Mouse (Mus musculus) cerebellum, postnatal 14 days (tissue): ENCODE measurements around the gene Grap.
A peak's percentile ranks its signal among the peaks of the same experiment; 100 is the strongest.
"Not testable (repeated sequence)": the region's sequence is repeated elsewhere in the genome, so short reads cannot be mapped to it uniquely, and the experiment has no call there.

Source experiments
- DNase-seq, 2 experiments: peaks; one replicate each; pipeline ENCODE4 v3.0.0; 2021; ENCODE audit warnings: mixed read lengths in 2 of 2

The Grap gene

DNA sequence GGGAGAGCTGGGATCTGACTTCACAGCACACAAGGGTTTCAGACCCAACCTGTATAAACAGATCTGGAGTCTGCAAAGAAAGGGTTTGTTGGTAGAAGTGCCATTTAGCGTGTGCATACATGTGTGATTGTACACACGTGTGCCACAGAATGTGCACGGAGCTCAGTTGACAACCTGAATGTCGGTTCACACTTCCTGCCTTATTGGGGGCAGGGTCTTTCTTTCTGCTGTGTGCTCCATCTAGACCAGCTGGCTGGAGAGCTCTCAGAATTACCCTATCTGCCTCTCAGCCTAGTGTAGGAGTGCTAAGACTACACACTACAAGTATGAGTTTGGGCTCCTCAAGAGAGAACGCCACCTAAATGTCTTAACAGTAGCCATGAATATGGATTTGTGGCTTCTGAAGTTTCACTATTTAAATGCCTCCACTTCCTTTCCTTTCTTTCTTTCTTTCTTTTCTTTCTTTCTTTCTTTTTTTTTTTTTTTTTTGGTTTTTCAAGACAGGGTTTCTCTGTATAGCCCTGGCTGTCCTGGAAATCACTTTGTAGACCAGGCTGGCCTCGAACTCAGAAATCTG is 13.4 kb upstream of the Grap start:
- DNase-seq = no peak

DNA sequence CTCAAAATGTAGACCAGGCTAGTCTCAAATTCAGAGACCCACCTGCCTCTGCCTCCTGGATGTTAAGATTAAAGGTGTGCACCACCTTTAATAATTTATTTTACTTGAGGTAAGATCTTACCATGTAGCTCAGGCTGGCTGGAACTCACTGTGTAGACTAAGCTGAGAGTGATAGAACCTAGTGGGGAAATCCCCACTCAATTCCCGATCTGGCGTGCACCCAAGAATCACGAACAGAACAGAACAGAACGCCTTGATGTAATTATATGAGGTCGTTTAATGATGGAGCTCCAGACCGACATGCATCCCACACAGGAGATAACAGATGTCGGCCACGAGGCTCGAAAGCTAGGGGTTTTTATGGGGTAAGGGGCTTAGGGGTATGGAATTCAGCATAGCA is 12.5 kb upstream of the Grap start:
- not testable (repeated sequence) for DNase-seq

DNA sequence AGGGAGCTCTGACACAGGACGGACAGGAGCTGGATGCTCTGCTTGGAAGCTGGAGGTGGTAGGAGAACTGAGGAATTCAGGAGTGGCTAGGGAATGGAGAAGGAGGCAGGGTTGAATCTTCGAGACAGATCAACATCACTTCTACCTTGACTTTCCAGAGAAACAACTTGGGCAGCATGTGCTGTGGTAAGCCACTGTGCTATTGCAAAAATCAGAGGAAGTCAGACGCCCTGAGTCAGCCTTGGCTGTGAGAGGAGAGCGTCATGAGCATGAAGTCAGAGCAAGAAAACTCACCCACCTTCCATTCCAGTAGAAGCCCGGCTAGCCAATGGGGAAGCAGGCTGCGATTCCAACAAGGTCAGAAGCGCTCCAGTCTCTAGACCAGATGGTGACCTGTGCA is 11.0 kb upstream of the Grap start:
- no peak for DNase-seq

GRCm38 (mm10) chr11:61643184-61643961 is 9.7 kb upstream of the Grap start:
- DNase-seq = no peak

GRCm38 (mm10) chr11:61644576-61645326 is 8.3 kb upstream of the Grap start:
- peak; percentile 38 to 41 for DNase-seq

GRCm38 (mm10) chr11:61645357-61645857 is 7.7 kb upstream of the Grap start:
- no peak for DNase-seq

DNA sequence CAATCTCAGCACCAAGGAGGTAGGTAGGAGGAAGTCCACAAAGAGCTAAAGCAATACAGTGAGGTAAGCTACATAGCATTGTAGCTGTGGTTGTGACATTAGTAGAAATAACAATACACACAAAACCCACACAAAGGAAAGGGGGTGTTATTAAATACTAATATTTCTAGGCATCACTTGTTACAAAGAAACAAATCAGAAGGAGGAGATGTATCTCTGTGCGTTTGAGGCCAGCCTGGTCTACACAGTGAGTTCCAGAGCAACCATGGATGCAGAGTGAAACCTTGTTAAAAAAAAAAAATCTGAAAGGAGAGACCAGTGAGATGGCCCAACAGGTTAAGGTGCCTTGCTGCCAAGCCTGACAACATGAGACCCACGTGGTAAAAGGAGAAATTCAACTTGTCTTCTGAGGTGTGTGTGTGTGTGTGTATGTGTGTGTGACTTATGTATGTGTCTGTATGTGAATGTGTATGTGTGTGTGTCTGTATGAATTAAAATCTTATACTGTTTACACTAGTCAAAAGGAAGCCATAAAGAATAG is 6.5 kb upstream of the Grap start:
- no peak for DNase-seq

DNA sequence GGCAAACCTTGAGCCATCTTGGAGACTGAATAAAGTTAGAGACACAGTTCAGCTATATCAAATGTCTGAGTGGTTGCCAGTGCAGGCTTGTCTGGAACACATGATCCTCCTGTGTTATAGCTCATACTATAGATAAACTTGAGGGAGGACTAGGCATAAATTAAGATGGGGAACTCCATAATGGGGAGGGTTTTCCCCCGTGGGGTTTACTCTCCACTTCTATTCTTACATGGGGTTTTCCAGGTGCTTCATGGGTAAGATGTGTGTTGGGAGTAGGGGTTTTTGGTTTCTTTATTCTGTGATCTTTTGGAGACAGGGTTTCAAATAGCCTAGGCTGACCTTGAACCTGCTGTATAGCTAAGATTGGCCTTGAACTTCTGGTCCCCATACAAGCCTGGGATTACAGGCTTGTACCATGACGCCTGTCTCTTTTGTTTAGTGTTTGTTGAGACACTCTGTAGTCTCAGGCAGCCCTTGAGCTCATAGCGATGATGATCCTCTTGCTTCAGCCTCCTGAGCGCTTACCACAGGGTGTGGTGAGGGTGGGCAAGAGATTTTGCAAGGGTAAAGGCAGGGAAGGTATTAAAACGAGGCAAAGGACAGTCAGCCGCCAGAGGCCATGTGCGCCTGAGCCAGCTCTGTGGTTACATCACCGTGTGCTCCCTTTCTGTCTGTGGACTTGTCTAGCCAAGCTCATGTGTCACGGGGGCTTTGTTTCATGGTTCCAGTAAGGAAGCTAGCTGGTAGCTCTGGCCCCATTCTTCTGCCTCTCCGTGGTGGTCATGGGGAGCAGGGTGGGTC is 5.8 kb upstream of the Grap start:
- DNase-seq = no peak

- peak; percentile 64 to 65 for DNase-seq
These were observed 4.9 kb upstream of the Grap start for GRCm38 (mm10) chr11:61647956-61648748.

DNA sequence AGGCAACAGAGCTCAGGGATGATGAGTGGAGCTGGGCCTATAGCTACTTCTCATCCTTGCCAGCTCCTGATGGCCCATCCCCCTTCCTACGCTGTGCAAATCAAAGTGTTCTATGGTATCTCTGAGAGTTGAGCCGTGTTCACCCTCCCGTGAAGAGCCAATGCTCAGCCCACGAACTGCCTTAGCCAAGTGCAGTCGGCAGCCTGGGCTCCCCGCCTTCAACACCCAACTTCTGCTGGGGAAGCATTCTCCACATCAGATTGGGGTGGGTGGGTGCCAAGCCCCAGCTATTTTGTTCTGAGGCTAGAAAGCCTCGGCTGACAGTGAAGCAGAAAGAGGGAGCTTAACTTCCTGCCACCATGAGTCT is 4.3 kb upstream of the Grap start:
- no peak for DNase-seq

GRCm38 (mm10) chr11:61649163-61649580 is 3.9 kb upstream of the Grap start:
- no peak for DNase-seq

GRCm38 (mm10) chr11:61649626-61650025 is 3.4 kb upstream of the Grap start:
- DNase-seq = no peak

DNA sequence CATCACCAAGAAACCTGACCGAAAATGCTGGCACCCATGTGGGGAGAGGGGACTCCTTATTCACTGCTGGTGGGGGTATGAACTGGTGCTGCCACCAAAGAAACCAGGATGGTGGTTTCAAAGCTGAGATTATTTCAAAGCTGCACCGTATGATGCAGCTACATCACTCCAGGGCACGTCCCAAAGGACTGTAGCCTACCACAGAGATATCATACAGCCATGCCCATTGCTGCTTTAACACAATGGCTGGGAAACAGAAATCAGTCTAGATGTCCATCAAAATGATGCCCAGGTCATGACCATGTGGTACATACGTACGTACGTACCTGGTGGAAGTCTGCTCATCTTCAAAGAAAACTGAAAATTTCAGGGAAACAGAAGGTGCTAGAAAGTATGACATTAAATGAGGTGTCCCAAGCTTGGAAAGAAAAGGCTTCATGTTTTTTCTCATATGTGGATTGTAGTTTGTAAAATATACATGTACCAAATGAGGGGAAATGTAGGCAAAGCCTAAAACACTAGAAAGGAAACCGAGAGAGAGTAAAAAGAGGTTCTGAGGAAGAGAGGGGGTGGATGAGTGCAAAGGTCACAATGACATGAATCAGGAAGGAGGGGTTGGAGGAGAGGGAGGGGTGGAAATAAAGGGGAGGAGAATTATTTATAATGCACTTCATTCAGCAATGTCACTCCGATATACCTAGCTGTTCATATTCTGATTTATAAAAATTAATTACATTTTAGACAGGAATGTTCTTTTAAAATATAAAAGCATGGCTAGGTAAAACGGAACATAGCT is 2.4 kb upstream of the Grap start:
- DNase-seq = no peak

DNA sequence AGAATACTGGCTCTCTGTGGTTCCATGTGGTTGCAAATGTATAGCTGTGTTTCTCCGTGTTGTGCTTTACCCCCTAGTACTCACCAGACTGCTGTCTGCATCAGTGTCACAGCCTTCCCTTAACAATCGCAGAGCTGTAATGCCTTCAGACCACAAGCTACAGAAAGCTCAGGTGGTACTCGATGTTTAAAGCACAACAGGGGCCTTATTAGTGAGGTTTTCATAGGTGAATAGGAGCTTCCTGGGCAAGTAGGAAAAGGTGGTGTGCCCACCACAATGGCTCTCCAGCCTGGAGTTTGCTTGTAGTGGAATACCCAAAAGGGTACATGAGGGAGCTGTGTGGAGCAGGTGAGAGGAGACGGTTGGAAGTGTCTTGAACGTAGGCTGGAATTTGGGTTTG is 849 bp upstream of the Grap start:
- DNase-seq = no peak

DNA sequence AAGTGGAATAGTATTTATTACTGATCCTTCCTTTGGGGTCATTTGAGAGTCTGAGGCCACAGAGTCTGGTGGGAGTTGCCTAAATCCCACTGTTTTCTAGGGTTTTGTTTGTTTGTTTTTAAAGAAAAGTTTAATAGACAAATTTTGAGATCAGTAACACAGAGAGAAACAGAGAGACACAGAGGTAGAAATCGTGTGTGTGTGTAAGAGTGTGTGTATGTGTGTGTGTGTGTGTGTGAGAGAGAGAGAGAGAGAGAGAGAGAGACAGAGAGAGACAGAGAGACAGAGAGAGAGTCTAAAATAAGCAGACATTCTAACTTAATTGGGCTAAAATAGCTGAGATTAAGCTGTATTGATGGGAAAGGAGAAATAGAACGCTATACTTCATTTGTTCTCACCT is 503 bp downstream of the Grap start:
- DNase-seq = no peak

- DNase-seq = no peak
These were observed 1.8 kb downstream of the Grap start for GRCm38 (mm10) chr11:61654786-61655311.

DNA sequence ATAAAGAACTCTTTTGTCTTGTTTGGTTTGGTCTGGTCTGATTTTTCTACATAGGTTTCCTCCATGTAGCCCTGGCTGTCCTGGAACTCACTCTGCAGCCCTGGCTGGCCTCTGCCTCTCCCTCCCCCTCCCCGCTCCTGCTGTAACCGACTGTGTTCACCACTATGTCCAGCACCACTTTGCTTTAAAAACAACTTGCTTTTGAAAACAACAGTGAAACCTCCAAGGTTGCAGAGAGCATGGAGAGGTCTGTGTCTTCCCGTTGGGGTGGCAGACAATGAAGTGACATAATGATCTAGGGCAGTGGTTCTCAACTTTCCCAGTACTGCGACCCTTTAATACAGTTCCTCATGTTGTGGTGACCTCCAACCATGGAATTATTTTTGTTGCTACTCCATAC is 2.6 kb downstream of the Grap start:
- DNase-seq = no peak

DNA sequence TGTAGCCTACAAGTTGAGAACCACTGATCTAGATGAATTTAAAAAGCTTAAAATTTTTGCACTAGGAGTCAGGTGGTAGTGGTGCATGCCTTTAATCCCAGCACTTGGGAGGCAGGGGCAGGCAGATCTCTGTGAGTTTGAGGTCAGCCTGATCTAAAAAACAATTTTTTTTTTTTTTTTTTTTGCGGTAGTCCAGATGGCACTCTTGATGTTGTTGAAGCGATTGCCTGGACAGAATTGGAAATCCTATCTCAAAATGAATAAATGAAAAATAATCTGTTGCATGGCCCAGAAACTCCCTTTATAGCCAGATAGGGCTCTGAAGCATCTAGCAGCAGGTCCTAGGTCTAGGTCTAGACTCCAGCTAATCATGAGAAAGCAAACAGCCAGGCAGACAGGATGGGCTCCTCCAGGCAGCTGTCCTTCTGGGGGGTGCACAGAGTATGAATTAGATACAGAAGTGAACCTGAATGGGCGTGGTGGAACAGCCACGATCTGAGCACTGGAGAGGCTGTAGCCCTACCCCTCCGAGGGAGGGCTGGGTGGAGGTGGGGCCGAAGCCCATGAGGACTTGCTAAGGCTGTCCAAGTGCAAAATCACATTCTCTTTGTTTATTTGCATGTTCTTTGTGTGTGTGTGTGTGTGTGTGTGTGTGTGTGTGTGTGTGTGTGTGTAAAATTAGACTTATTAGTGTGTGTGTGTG is 3.2 kb downstream of the Grap start:
- no peak for DNase-seq

DNA sequence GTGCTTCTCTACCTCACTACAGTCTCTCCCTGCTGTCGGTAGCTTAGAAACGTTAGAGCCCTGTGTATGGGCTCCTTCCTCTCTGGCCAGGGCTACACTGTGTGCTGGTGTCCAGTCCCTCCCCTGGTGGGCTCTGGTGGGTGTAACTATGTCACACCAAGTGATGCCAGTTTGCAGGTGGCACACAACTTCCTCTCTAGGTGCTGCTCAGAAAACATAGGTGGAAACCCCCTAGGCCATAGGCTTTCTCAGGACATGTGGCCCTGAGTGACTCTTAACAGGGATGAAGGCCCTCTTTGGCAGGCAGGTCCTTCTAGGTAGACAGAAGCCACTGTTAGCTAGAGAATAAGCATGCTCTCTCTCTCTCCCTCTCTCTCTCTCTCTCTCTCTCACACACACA is 4.4 kb downstream of the Grap start:
- DNase-seq = no peak

- DNase-seq = no peak
These were observed 5.4 kb downstream of the Grap start for GRCm38 (mm10) chr11:61658360-61658922.
